Mouse (Mus musculus): ENCODE data around the gene Rasgef1a. TPM values are rescaled to one million over a fixed set of nuclear protein-coding genes. Genes with fewer than 3 reads are reported as not detected.

The Rasgef1a gene
- polyA plus RNA-seq, 1 experiment from 2014 or later = 0.20 TPM

- no peak for ATAC-seq (replicated peaks; ENCODE audit: low FRiP score)
- no peak overlapping the region for H3K4me2 ChIP-seq (ENCODE audit: low read depth, low read length, severe bottlenecking)
- no peaks in the 10 kb centered on the region for H3K36me3 ChIP-seq (ENCODE audit: control insufficient read depth, insufficient read depth, low read length)
- no peaks in the 10 kb centered on the region for H3K27me3 ChIP-seq (ENCODE audit: control insufficient read depth, insufficient read depth, low read length)
- 81% methylated on average over 5 of the region's 5 CpGs for WGBS
- H3K9me3 ChIP-seq (ENCODE audit: control insufficient read depth, low read length) = no peaks in the 10 kb centered on the region
- H3K4me1 ChIP-seq (replicated peaks; ENCODE audit: control insufficient read depth, insufficient read depth, low read length) = no peaks in the 10 kb centered on the region
- DNase-seq (ENCODE audit: low spot score) = no peak
- no peak overlapping the region for H3K9ac ChIP-seq (ENCODE audit: low read length)
- H3K4me3 ChIP-seq (ENCODE audit: low read depth, low read length) = no peak overlapping the region
- no peak overlapping the region for H3K27ac ChIP-seq (ENCODE audit: low read depth, low read length)
Observed at GRCm38 (mm10) chr6:118036866-118037265, 25.6 kb downstream of the Rasgef1a start.

- Histone ChIP-seq H3K9ac (ENCODE audit: low read length) (no peak overlapping the region), H3K4me1 (replicated peaks; ENCODE audit: control insufficient read depth, insufficient read depth, low read length) (no peaks in the 10 kb centered on the region), H3K27me3 (ENCODE audit: control insufficient read depth, insufficient read depth, low read length) (no peaks in the 10 kb centered on the region), H3K27ac (ENCODE audit: low read depth, low read length) (no peak overlapping the region), H3K36me3 (ENCODE audit: control insufficient read depth, insufficient read depth, low read length) (no peaks in the 10 kb centered on the region), H3K4me3 (ENCODE audit: low read depth, low read length) (no peak overlapping the region), H3K9me3 (ENCODE audit: control insufficient read depth, low read length) (no peaks in the 10 kb centered on the region), H3K4me2 (ENCODE audit: low read depth, low read length, severe bottlenecking) (no peak overlapping the region)
- WGBS = 52% methylated on average over 4 of the region's 4 CpGs
- ATAC-seq (replicated peaks; ENCODE audit: low FRiP score) (no peak), DNase-seq (ENCODE audit: low spot score) (no peak)
Observed at GRCm38 (mm10) chr6:118045180-118045579, 33.9 kb downstream of the Rasgef1a start.

DNA sequence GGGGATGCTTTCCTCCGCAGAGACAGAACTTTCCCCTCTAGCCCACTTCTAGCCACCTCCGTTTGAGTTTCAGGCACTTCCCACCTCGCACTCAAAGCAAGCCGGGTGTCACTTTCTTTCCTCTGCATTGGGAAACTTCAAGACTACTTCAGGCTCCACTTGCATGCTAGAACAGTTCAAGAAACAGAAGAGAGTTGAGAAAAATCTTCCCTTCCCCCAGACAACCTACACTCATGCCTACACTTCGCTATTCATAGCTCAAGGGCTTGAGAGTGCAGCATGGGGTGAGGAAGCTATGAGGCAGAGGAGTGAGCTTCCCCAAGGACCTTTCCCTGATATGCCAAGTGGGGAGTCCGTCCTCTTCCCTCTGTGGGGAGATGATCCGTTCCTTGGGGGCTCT, 34.7 kb downstream of the Rasgef1a start:
- Histone ChIP-seq H3K9me3 (ENCODE audit: control insufficient read depth, low read length) (no peaks in the 10 kb centered on the region), H3K4me2 (ENCODE audit: low read depth, low read length, severe bottlenecking) (no peak overlapping the region), H3K27ac (ENCODE audit: low read depth, low read length) (no peak overlapping the region), H3K36me3 (ENCODE audit: control insufficient read depth, insufficient read depth, low read length) (no peaks in the 10 kb centered on the region), H3K4me1 (replicated peaks; ENCODE audit: control insufficient read depth, insufficient read depth, low read length) (no peaks in the 10 kb centered on the region), H3K4me3 (ENCODE audit: low read depth, low read length) (no peak overlapping the region), H3K9ac (ENCODE audit: low read length) (no peak overlapping the region), H3K27me3 (ENCODE audit: control insufficient read depth, insufficient read depth, low read length) (no peaks in the 10 kb centered on the region)
- ATAC-seq (replicated peaks; ENCODE audit: low FRiP score) (no peak), DNase-seq (ENCODE audit: low spot score) (no peak)
- 74% methylated on average over 7 of the region's 7 CpGs for WGBS

DNA sequence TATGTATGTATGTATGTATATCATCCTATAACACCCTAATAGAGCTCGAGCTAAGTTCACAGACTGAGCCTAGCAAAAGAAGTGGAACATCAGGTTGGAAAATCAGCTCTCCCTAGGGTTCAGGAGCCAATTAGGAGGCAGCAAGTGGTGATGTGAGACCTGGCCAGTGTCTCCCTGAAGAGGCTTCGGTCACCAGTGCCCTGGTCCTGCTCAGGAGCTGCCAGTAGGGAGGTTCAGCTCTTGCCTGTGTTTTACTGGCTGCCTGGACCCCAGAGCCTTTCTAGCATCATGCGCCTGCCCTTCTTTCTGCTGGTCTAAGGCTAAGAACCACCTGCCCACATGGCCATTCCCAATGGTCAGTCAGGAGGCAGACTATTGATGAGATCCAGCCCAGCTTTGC, 35.3 kb downstream of the Rasgef1a start:
- ATAC-seq (replicated peaks; ENCODE audit: low FRiP score) = no peak
- H3K4me3 ChIP-seq (ENCODE audit: low read depth, low read length) = no peak overlapping the region
- H3K36me3 ChIP-seq (ENCODE audit: control insufficient read depth, insufficient read depth, low read length) = no peaks in the 10 kb centered on the region
- 84% methylated on average over 3 of the region's 3 CpGs for WGBS
- no peak overlapping the region for H3K4me2 ChIP-seq (ENCODE audit: low read depth, low read length, severe bottlenecking)
- no peaks in the 10 kb centered on the region for H3K4me1 ChIP-seq (replicated peaks; ENCODE audit: control insufficient read depth, insufficient read depth, low read length)
- no peak overlapping the region for H3K9ac ChIP-seq (ENCODE audit: low read length)
- no peak overlapping the region for H3K27ac ChIP-seq (ENCODE audit: low read depth, low read length)
- DNase-seq (ENCODE audit: low spot score) = no peak
- H3K9me3 ChIP-seq (ENCODE audit: control insufficient read depth, low read length) = no peaks in the 10 kb centered on the region
- no peaks in the 10 kb centered on the region for H3K27me3 ChIP-seq (ENCODE audit: control insufficient read depth, insufficient read depth, low read length)

DNA sequence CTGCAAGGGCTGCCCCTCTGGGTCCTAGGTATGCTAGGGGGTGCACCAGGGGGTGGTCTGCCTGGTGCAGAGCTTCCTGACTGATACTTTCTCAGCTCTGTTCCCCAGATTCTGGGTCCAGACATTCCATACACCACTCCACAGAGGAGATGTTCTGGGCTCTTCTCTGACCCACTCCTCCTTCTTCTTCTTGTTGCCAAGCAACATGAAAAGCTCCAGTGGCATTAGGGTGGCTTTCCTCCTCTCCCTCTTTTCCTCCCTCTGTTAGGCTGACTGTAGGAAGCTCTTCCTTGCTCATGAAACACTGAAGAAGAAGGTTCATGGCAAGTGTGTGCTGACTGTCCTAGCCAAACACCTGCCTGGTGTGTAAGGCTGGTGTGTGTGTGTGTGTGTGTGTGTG, 35.7 kb downstream of the Rasgef1a start:
- H3K4me3 ChIP-seq (ENCODE audit: low read depth, low read length) = no peak overlapping the region
- H3K36me3 ChIP-seq (ENCODE audit: control insufficient read depth, insufficient read depth, low read length) = no peaks in the 10 kb centered on the region
- H3K27ac ChIP-seq (ENCODE audit: low read depth, low read length) = no peak overlapping the region
- H3K4me2 ChIP-seq (ENCODE audit: low read depth, low read length, severe bottlenecking) = no peak overlapping the region
- no peaks in the 10 kb centered on the region for H3K27me3 ChIP-seq (ENCODE audit: control insufficient read depth, insufficient read depth, low read length)
- DNase-seq (ENCODE audit: low spot score) (no peak), ATAC-seq (replicated peaks; ENCODE audit: low FRiP score) (no peak)
- no peak overlapping the region for H3K9ac ChIP-seq (ENCODE audit: low read length)
- no peaks in the 10 kb centered on the region for H3K4me1 ChIP-seq (replicated peaks; ENCODE audit: control insufficient read depth, insufficient read depth, low read length)
- no peaks in the 10 kb centered on the region for H3K9me3 ChIP-seq (ENCODE audit: control insufficient read depth, low read length)

- Histone ChIP-seq H3K27me3 (ENCODE audit: control insufficient read depth, insufficient read depth, low read length) (no peaks in the 10 kb centered on the region), H3K9me3 (ENCODE audit: control insufficient read depth, low read length) (no peaks in the 10 kb centered on the region), H3K4me2 (ENCODE audit: low read depth, low read length, severe bottlenecking) (no peak overlapping the region), H3K36me3 (ENCODE audit: control insufficient read depth, insufficient read depth, low read length) (no peaks in the 10 kb centered on the region), H3K9ac (ENCODE audit: low read length) (no peak overlapping the region), H3K4me3 (ENCODE audit: low read depth, low read length) (no peak overlapping the region), H3K27ac (ENCODE audit: low read depth, low read length) (no peak overlapping the region), H3K4me1 (replicated peaks; ENCODE audit: control insufficient read depth, insufficient read depth, low read length) (no peaks in the 10 kb centered on the region)
- ATAC-seq (replicated peaks; ENCODE audit: low FRiP score) (no peak), DNase-seq (ENCODE audit: low spot score) (no peak)
- WGBS = 85% methylated on average over 4 of the region's 4 CpGs
Observed at GRCm38 (mm10) chr6:118047811-118048505, 36.7 kb downstream of the Rasgef1a start.

GRCm38 (mm10) chr6:118049776-118050175, 38.5 kb downstream of the Rasgef1a start:
- no peaks in the 10 kb centered on the region for H3K36me3 ChIP-seq (ENCODE audit: control insufficient read depth, insufficient read depth, low read length)
- H3K27me3 ChIP-seq (ENCODE audit: control insufficient read depth, insufficient read depth, low read length) = no peaks in the 10 kb centered on the region
- DNase-seq (ENCODE audit: low spot score) (no peak), ATAC-seq (replicated peaks; ENCODE audit: low FRiP score) (no peak)
- H3K4me3 ChIP-seq (ENCODE audit: low read depth, low read length) = no peak overlapping the region
- H3K4me1 ChIP-seq (replicated peaks; ENCODE audit: control insufficient read depth, insufficient read depth, low read length) = no peaks in the 10 kb centered on the region
- no peak overlapping the region for H3K27ac ChIP-seq (ENCODE audit: low read depth, low read length)
- H3K9me3 ChIP-seq (ENCODE audit: control insufficient read depth, low read length) = no peaks in the 10 kb centered on the region
- H3K4me2 ChIP-seq (ENCODE audit: low read depth, low read length, severe bottlenecking) = no peak overlapping the region
- WGBS = 89% methylated on average over 6 of the region's 6 CpGs
- no peak overlapping the region for H3K9ac ChIP-seq (ENCODE audit: low read length)

DNA sequence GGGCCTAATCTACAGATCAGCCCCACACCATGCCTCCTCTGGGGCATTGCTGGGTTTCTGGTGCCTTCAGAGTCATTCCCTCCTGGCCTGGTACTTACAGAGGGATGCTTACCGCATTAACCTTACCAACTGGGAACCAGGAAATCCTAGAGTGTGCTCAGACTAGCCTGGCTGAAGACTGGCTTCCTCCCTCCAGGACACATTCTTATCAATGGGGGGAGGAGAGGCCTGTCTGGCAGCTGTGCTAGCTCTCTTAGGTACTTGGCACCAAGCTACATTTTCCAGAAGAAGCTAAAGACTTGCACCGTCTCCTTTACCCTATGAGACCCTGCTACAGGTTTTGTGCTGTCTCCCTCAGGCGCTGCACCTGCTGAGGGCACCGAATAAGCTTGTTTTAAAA, 40.2 kb downstream of the Rasgef1a start:
- Histone ChIP-seq H3K4me1 (replicated peaks; ENCODE audit: control insufficient read depth, insufficient read depth, low read length) (no peaks in the 10 kb centered on the region), H3K27me3 (ENCODE audit: control insufficient read depth, insufficient read depth, low read length) (no peaks in the 10 kb centered on the region), H3K27ac (ENCODE audit: low read depth, low read length) (no peak overlapping the region), H3K9me3 (ENCODE audit: control insufficient read depth, low read length) (no peaks in the 10 kb centered on the region), H3K36me3 (ENCODE audit: control insufficient read depth, insufficient read depth, low read length) (no peaks in the 10 kb centered on the region), H3K9ac (ENCODE audit: low read length) (no peak overlapping the region), H3K4me3 (ENCODE audit: low read depth, low read length) (no peak overlapping the region), H3K4me2 (ENCODE audit: low read depth, low read length, severe bottlenecking) (no peak overlapping the region)
- WGBS = 90% methylated on average over 4 of the region's 4 CpGs
- DNase-seq (ENCODE audit: low spot score) (no peak), ATAC-seq (replicated peaks; ENCODE audit: low FRiP score) (no peak)

GRCm38 (mm10) chr6:118055209-118055608, 44.0 kb downstream of the Rasgef1a start:
- Histone ChIP-seq H3K9me3 (ENCODE audit: control insufficient read depth, low read length) (no peaks in the 10 kb centered on the region), H3K9ac (ENCODE audit: low read length) (no peak overlapping the region), H3K4me1 (replicated peaks; ENCODE audit: control insufficient read depth, insufficient read depth, low read length) (no peaks in the 10 kb centered on the region), H3K27me3 (ENCODE audit: control insufficient read depth, insufficient read depth, low read length) (no peaks in the 10 kb centered on the region), H3K4me3 (ENCODE audit: low read depth, low read length) (no peak overlapping the region), H3K4me2 (ENCODE audit: low read depth, low read length, severe bottlenecking) (no peak overlapping the region), H3K27ac (ENCODE audit: low read depth, low read length) (no peak overlapping the region), H3K36me3 (ENCODE audit: control insufficient read depth, insufficient read depth, low read length) (no peaks in the 10 kb centered on the region)
- WGBS = 95% methylated on average over 10 of the region's 10 CpGs
- ATAC-seq (replicated peaks; ENCODE audit: low FRiP score) = no peak
- no peak for DNase-seq (ENCODE audit: low spot score)

Data from forebrain, embryonic 11.5 days (tissue).